Mouse (Mus musculus) forebrain, embryonic 13.5 days (tissue): ENCODE data around the gene Agpat3. TPM values are rescaled to one million over a fixed set of nuclear protein-coding genes. Genes with fewer than 3 reads are reported as not detected.
"Not testable (repeated sequence)": the region's sequence is repeated elsewhere in the genome, so short reads cannot be mapped to it uniquely, and the experiment has no call there.

Source experiments
- ATAC-seq: fragments of 200-750 bp; cut with Nextera tagmentation; 2 replicates; pipeline ENCODE4 v1.8.0; 2017
- H3K27ac ChIP-seq: fragments of 300-500 bp; sonication (generic); 2 replicates; pipeline ENCODE4 v1.5.1; 2015; ENCODE audit warnings: inconsistent platforms, mild to moderate bottlenecking, moderate library complexity
- H3K27me3 ChIP-seq: fragments of 300-500 bp; sonication (generic); 2 replicates; pipeline ENCODE4 v1.6.1; 2015; ENCODE audit warnings: mild to moderate bottlenecking, inconsistent platforms
- H3K36me3 ChIP-seq: fragments of 300-500 bp; sonication (generic); 2 replicates; pipeline ENCODE4 v1.6.1; 2015; ENCODE audit warnings: mild to moderate bottlenecking, inconsistent platforms; ENCODE audit not compliant: poor library complexity, severe bottlenecking
- H3K4me1 ChIP-seq: fragments of 300-500 bp; sonication (generic); 2 replicates; pipeline ENCODE4 v1.6.1; 2015; ENCODE audit warnings: inconsistent platforms
- H3K4me2 ChIP-seq: fragments of 300-500 bp; sonication (generic); 2 replicates; pipeline ENCODE4 v1.6.1; 2015; ENCODE audit warnings: inconsistent platforms, mild to moderate bottlenecking, moderate library complexity
- H3K4me3 ChIP-seq: fragments of 300-500 bp; sonication (generic); 2 replicates; pipeline ENCODE4 v1.5.1; 2015; ENCODE audit warnings: mild to moderate bottlenecking, inconsistent platforms
- H3K9ac ChIP-seq: fragments of 300-500 bp; sonication (generic); 2 replicates; pipeline ENCODE4 v1.6.1; 2015; ENCODE audit warnings: mild to moderate bottlenecking, inconsistent platforms
- H3K9me3 ChIP-seq: fragments of 300-500 bp; sonication (generic); replicated peaks from 2 replicates; pipeline ENCODE4 v1.6.1; 2016; ENCODE audit warnings: inconsistent platforms
- WGBS: fragments of 180-500 bp; shearing (Covaris S2); methylation state at CpG from one replicate; pipeline ENCODE4 v1.1.7; 2015; 5-methylcytosine and 5-hydroxymethylcytosine counted together
- polyA plus RNA-seq: library from polyadenylated mRNA; unstranded; fragments of >200 nt; fragmentation: Nextera tagmentation; extraction: Ambion mirVana; gene quantifications from 2 replicates; pipeline ENCODE4 v1.2.1, GENCODE M21; 2015

Gene Agpat3
- polyA plus RNA-seq, 1 experiment from 2014 or later, result 50.0 TPM

GRCm38 (mm10) chr10:78378516-78378915 is 26.2 kb upstream of the Agpat3 start:
- no peak for ATAC-seq
- Histone ChIP-seq H3K9me3 (no peaks in the 10 kb centered on the region), H3K27me3 (no peaks in the 10 kb centered on the region), H3K4me2 (no peak overlapping the region), H3K4me1 (no peaks in the 10 kb centered on the region), H3K9ac (no peak overlapping the region), H3K27ac (no peak overlapping the region), H3K36me3 (no peaks in the 10 kb centered on the region), H3K4me3 (no peak overlapping the region)
- WGBS, result 96% methylated on average over 7 of the region's 7 CpGs

GRCm38 (mm10) chr10:78372681-78373668 is 20.7 kb upstream of the Agpat3 start:
- WGBS, result 69% methylated on average over 27 of the region's 27 CpGs
- Histone ChIP-seq H3K4me1 (no peaks in the 10 kb centered on the region), H3K9me3 (no peaks in the 10 kb centered on the region), H3K27me3 (0 out of 2 replicates have a peak, but pooled peaks cover 3% of the 10 kb centered on the region), H3K27ac (no peak overlapping the region), H3K9ac (no peak overlapping the region), H3K4me2 (no peak overlapping the region), H3K4me3 (no peak overlapping the region), H3K36me3 (no peaks in the 10 kb centered on the region)
- ATAC-seq, result no peak

- no peak overlapping the region for H3K4me3 ChIP-seq
- WGBS, result 91% methylated on average over 6 of the region's 6 CpGs
- ATAC-seq, result no peak
Measured at GRCm38 (mm10) chr10:78371746-78372145, 19.5 kb upstream of the Agpat3 start.

GRCm38 (mm10) chr10:78367586-78367985 is 15.3 kb upstream of the Agpat3 start:
- peaks cover 4% of the 10 kb centered on the region; the same call in 1 of the 2 replicates for H3K4me1 ChIP-seq
- H3K36me3 ChIP-seq, result no peaks in the 10 kb centered on the region
- H3K27me3 ChIP-seq, result 0 out of 2 replicates have a peak, but pooled peaks cover 3% of the 10 kb centered on the region
- 54% methylated on average over 4 of the region's 4 CpGs for WGBS
- H3K9ac ChIP-seq, result no peak overlapping the region
- no peak overlapping the region for H3K4me3 ChIP-seq
- no peak for ATAC-seq
- H3K4me2 ChIP-seq, result no peak overlapping the region
- H3K27ac ChIP-seq, result no peak overlapping the region
- H3K9me3 ChIP-seq, result no peaks in the 10 kb centered on the region

More at GRCm38 (mm10) chr10:78371746-78372145, 19.5 kb upstream of the Agpat3 start:
- H3K9ac ChIP-seq, result no peak overlapping the region
- 0 out of 2 replicates have a peak, but pooled peaks cover 3% of the 10 kb centered on the region for H3K27me3 ChIP-seq
- H3K27ac ChIP-seq, result no peak overlapping the region
- H3K36me3 ChIP-seq, result no peaks in the 10 kb centered on the region
- H3K4me1 ChIP-seq, result peaks cover under 1% of the 10 kb centered on the region; the same call in 1 of the 2 replicates
- H3K9me3 ChIP-seq, result no peaks in the 10 kb centered on the region
- no peak overlapping the region for H3K4me2 ChIP-seq

GRCm38 (mm10) chr10:78366851-78367312 is 14.6 kb upstream of the Agpat3 start:
- 68% methylated on average over 9 of the region's 9 CpGs for WGBS
- no peak overlapping the region for H3K4me3 ChIP-seq
- peaks cover 4% of the 10 kb centered on the region; the same call in 1 of the 2 replicates for H3K4me1 ChIP-seq
- H3K4me2 ChIP-seq, result no peak overlapping the region
- no peak overlapping the region for H3K27ac ChIP-seq
- no peak overlapping the region for H3K9ac ChIP-seq
- no peaks in the 10 kb centered on the region for H3K36me3 ChIP-seq
- ATAC-seq, result no peak
- H3K27me3 ChIP-seq, result no peaks in the 10 kb centered on the region
- H3K9me3 ChIP-seq, result no peaks in the 10 kb centered on the region

GRCm38 (mm10) chr10:78366195-78366834 is 14.0 kb upstream of the Agpat3 start:
- no peaks in the 10 kb centered on the region for H3K36me3 ChIP-seq
- no peak for ATAC-seq
- 39% methylated on average over 5 of the region's 5 CpGs for WGBS
- no peaks in the 10 kb centered on the region for H3K27me3 ChIP-seq
- H3K9ac ChIP-seq, result no peak overlapping the region
- H3K4me3 ChIP-seq, result no peak overlapping the region
- no peak overlapping the region for H3K4me2 ChIP-seq
- peaks cover 4% of the 10 kb centered on the region; the same call in 1 of the 2 replicates for H3K4me1 ChIP-seq
- H3K27ac ChIP-seq, result no peak overlapping the region
- H3K9me3 ChIP-seq, result no peaks in the 10 kb centered on the region

GRCm38 (mm10) chr10:78365555-78365954 is 13.3 kb upstream of the Agpat3 start:
- ATAC-seq, result no peak
- Histone ChIP-seq H3K27me3 (no peaks in the 10 kb centered on the region), H3K9me3 (no peaks in the 10 kb centered on the region), H3K36me3 (no peaks in the 10 kb centered on the region), H3K27ac (no peak overlapping the region), H3K9ac (no peak overlapping the region), H3K4me1 (peaks cover 4% of the 10 kb centered on the region; the same call in 1 of the 2 replicates), H3K4me3 (no peak overlapping the region), H3K4me2 (no peak overlapping the region)
- 88% methylated on average over 6 of the region's 6 CpGs for WGBS

- no peaks in the 10 kb centered on the region for H3K36me3 ChIP-seq
- no peak overlapping the region for H3K4me3 ChIP-seq
- H3K9me3 ChIP-seq, result no peaks in the 10 kb centered on the region
- no peak for ATAC-seq
- no peak overlapping the region for H3K27ac ChIP-seq
- no peak overlapping the region for H3K9ac ChIP-seq
- no peak overlapping the region for H3K4me2 ChIP-seq
- H3K27me3 ChIP-seq, result no peaks in the 10 kb centered on the region
- 72% methylated on average over 2 of the region's 2 CpGs for WGBS
- peaks cover 4% of the 10 kb centered on the region; the same call in 1 of the 2 replicates for H3K4me1 ChIP-seq
Measured at GRCm38 (mm10) chr10:78364106-78364505, 11.8 kb upstream of the Agpat3 start.

- WGBS, result 90% methylated on average over 6 of the region's 6 CpGs
- no peaks in the 10 kb centered on the region for H3K27me3 ChIP-seq
- ATAC-seq, result no peak
- no peak overlapping the region for H3K27ac ChIP-seq
- H3K4me3 ChIP-seq, result no peak overlapping the region
- H3K36me3 ChIP-seq, result no peaks in the 10 kb centered on the region
- H3K4me1 ChIP-seq, result peaks cover 4% of the 10 kb centered on the region; the same call in 1 of the 2 replicates
- no peaks in the 10 kb centered on the region for H3K9me3 ChIP-seq
- H3K4me2 ChIP-seq, result no peak overlapping the region
- H3K9ac ChIP-seq, result no peak overlapping the region
Measured at GRCm38 (mm10) chr10:78363366-78363765, 11.1 kb upstream of the Agpat3 start.

- no peak overlapping the region for H3K4me3 ChIP-seq
- H3K9me3 ChIP-seq, result no peaks in the 10 kb centered on the region
- H3K27ac ChIP-seq, result no peak overlapping the region
- H3K4me2 ChIP-seq, result no peak overlapping the region
- 81% methylated on average over 2 of the region's 2 CpGs for WGBS
- no peaks in the 10 kb centered on the region for H3K36me3 ChIP-seq
- no peak for ATAC-seq
- no peaks in the 10 kb centered on the region for H3K27me3 ChIP-seq
- H3K4me1 ChIP-seq, result peaks cover 4% of the 10 kb centered on the region; the same call in 1 of the 2 replicates
- H3K9ac ChIP-seq, result no peak overlapping the region
Measured at GRCm38 (mm10) chr10:78361951-78362350, 9.7 kb upstream of the Agpat3 start.

GRCm38 (mm10) chr10:78360290-78360711 is 8.0 kb upstream of the Agpat3 start:
- ATAC-seq, result no peak
- H3K4me3 ChIP-seq, result no peak overlapping the region
- no peak overlapping the region for H3K27ac ChIP-seq
- 77% methylated on average over 3 of the region's 3 CpGs for WGBS
- no peaks in the 10 kb centered on the region for H3K4me1 ChIP-seq
- no peak overlapping the region for H3K9ac ChIP-seq
- no peaks in the 10 kb centered on the region for H3K27me3 ChIP-seq
- no peaks in the 10 kb centered on the region for H3K9me3 ChIP-seq
- H3K4me2 ChIP-seq, result no peak overlapping the region
- H3K36me3 ChIP-seq, result no peaks in the 10 kb centered on the region

- WGBS, result 92% methylated on average over 3 of the region's 3 CpGs
- not testable (repeated sequence) for H3K9ac ChIP-seq, H3K27ac ChIP-seq, H3K36me3 ChIP-seq, H3K4me2 ChIP-seq, H3K4me1 ChIP-seq, H3K9me3 ChIP-seq, H3K4me3 ChIP-seq, ATAC-seq, H3K27me3 ChIP-seq
Measured at GRCm38 (mm10) chr10:78358999-78359398, 6.7 kb upstream of the Agpat3 start.
